Mouse (Mus musculus): ENCODE measurements around the gene Lgals1. TPM values are rescaled to one million over a fixed set of nuclear protein-coding genes. Genes with fewer than 3 reads are reported as not detected.

Lgals1 gene
- total and polyA plus RNA-seq, 3 experiments: 637 to 805 (median 735) TPM

GRCm38 (mm10) chr15:78930801-78931426 is 4.4 kb downstream of the Lgals1 start:
- peaks cover 11% of the 10 kb centered on the region; the same call in 1 of the 2 replicates for H3K79me2 ChIP-seq (replicated peaks; ENCODE audit: control insufficient read depth, extremely low read depth, insufficient read depth, poor library complexity, severe bottlenecking)
- dilution Hi-C loops (cut with MboI; ENCODE audit: extremely low pct_ligation_motif_present, extremely low pct_unique_long_range_greater_than_20kb, low sequenced_read_pairs): no loop called here
- H3K9me3 ChIP-seq (replicated peaks; ENCODE audit: low read length): no peaks in the 10 kb centered on the region
- H3K36me3 ChIP-seq (replicated peaks in 1 of 2; ENCODE audit: control insufficient read depth in 1 of 2, insufficient read depth in 1 of 2, low read length in 1 of 2): peaks cover 12 to 25% of the 10 kb centered on the region in 2 experiments
- H3K27me3 ChIP-seq (replicated peaks): no peaks in the 10 kb centered on the region
- TF ChIP-seq MAX (IDR thresholded peaks at IDR 0.05; ENCODE audit: low read length) (no peak), USF2 (conservative IDR thresholded peaks at IDR 0.05; ENCODE audit: low read depth, low read length) (no peak), ELF1 (IDR thresholded peaks at IDR 0.05; ENCODE audit: low read depth, low read length) (no peak; the same call in 1 of the 2 replicates), MYC (IDR thresholded peaks at IDR 0.05; ENCODE audit: low read depth, low read length) (no peak), ETS1 (conservative IDR thresholded peaks at IDR 0.05; ENCODE audit: low read depth, low read length) (no peak), JUN (IDR thresholded peaks at IDR 0.05; ENCODE audit: insufficient read depth, low read depth, low read length) (no peak), ZMIZ1 (IDR thresholded peaks at IDR 0.05; ENCODE audit: low read depth, low read length) (0 out of 2 replicates have a peak, but pooled peaks have one; percentile 7), POLR2AphosphoS2 (IDR thresholded peaks at IDR 0.05; ENCODE audit: low read depth, low read length) (peak; percentile 64; the same call in 1 of the 2 replicates), SIN3A (IDR thresholded peaks at IDR 0.05; ENCODE audit: low read length) (no peak), JUND (conservative IDR thresholded peaks at IDR 0.05; ENCODE audit: low read depth, low read length) (no peak), MAZ (IDR thresholded peaks at IDR 0.05; ENCODE audit: low read depth, low read length) (no peak), KAT2A (IDR thresholded peaks at IDR 0.05; ENCODE audit: insufficient replicate concordance, low read length) (no peak)
- no peak for DNase-seq (ENCODE audit: extremely low read depth)
- H3K4me2 ChIP-seq (ENCODE audit: insufficient read depth, low read depth, poor library complexity, severe bottlenecking): no peak overlapping the region
- no peak overlapping the region for H3K9ac ChIP-seq (ENCODE audit: insufficient read depth, low read depth)
- H3K27ac ChIP-seq (ENCODE audit: insufficient read depth, low read depth): peak overlapping the region; percentile 18; the same call in 1 of the 2 replicates
- in situ Hi-C loops (cut with MboI; ENCODE audit: low pct_ligation_motif_present, low pct_unique_long_range_greater_than_20kb, low sequenced_read_pairs): no loop called here
- peaks cover 4 to 37% of the 10 kb centered on the region in 2 experiments for H3K4me1 ChIP-seq (ENCODE audit: control insufficient read depth in 1 of 2, insufficient read depth in 2 of 2)
- H3K4me3 ChIP-seq (replicated peaks in 1 of 3; ENCODE audit: low read depth in 2 of 3, low read length in 2 of 3, poor library complexity in 1 of 3): no peak overlapping the region

GRCm38 (mm10) chr15:78931577-78931976 is 5.1 kb downstream of the Lgals1 start:
- H3K27ac ChIP-seq (ENCODE audit: insufficient read depth, low read depth): no peak overlapping the region
- H3K9me3 ChIP-seq (replicated peaks; ENCODE audit: low read length): no peaks in the 10 kb centered on the region
- no peak overlapping the region for H3K4me2 ChIP-seq (ENCODE audit: insufficient read depth, low read depth, poor library complexity, severe bottlenecking)
- peaks cover 8 to 40% of the 10 kb centered on the region in 2 experiments for H3K4me1 ChIP-seq (ENCODE audit: control insufficient read depth in 1 of 2, insufficient read depth in 2 of 2)
- H3K4me3 ChIP-seq (replicated peaks in 1 of 3; ENCODE audit: low read depth in 2 of 3, low read length in 2 of 3, poor library complexity in 1 of 3): no peak overlapping the region
- H3K9ac ChIP-seq (ENCODE audit: insufficient read depth, low read depth): no peak overlapping the region
- H3K36me3 ChIP-seq (replicated peaks in 1 of 2; ENCODE audit: control insufficient read depth in 1 of 2, insufficient read depth in 1 of 2, low read length in 1 of 2): peaks cover 14 to 31% of the 10 kb centered on the region in 2 experiments
- H3K79me2 ChIP-seq (replicated peaks; ENCODE audit: control insufficient read depth, extremely low read depth, insufficient read depth, poor library complexity, severe bottlenecking): peaks cover 16% of the 10 kb centered on the region; the same call in 1 of the 2 replicates
- dilution Hi-C loops (cut with MboI; ENCODE audit: extremely low pct_ligation_motif_present, extremely low pct_unique_long_range_greater_than_20kb, low sequenced_read_pairs) (no loop called here), in situ Hi-C loops (cut with MboI; ENCODE audit: low pct_ligation_motif_present, low pct_unique_long_range_greater_than_20kb, low sequenced_read_pairs) (no loop called here)
- peak; percentile 90 for DNase-seq (ENCODE audit: extremely low read depth)
- H3K27me3 ChIP-seq (replicated peaks): no peaks in the 10 kb centered on the region
- TF ChIP-seq NELFE (IDR thresholded peaks at IDR 0.05; ENCODE audit: low read depth, low read length): no peak
- no peak; the same call in 1 of the 2 replicates for TF ChIP-seq SIN3A (IDR thresholded peaks at IDR 0.05; ENCODE audit: low read length)
- no peak for TF ChIP-seq RCOR1 (conservative IDR thresholded peaks at IDR 0.05; ENCODE audit: low read depth, low read length)
- TF ChIP-seq POLR2AphosphoS2 (IDR thresholded peaks at IDR 0.05; ENCODE audit: low read depth, low read length): no peak
- peak; percentile 73 for TF ChIP-seq RAD21 (IDR thresholded peaks at IDR 0.05; ENCODE audit: low read depth, low read length)
- peak; percentile 10; the same call in 1 of the 2 replicates for TF ChIP-seq BHLHE40 (IDR thresholded peaks at IDR 0.05; ENCODE audit: low read depth, low read length)
- TF ChIP-seq ETS1 (conservative IDR thresholded peaks at IDR 0.05; ENCODE audit: low read depth, low read length): no peak
- no peak for TF ChIP-seq MAX (IDR thresholded peaks at IDR 0.05; ENCODE audit: low read length)
- no peak for TF ChIP-seq MEF2A (IDR thresholded peaks at IDR 0.05; ENCODE audit: borderline replicate concordance, low read depth, low read length)
- 0 out of 2 replicates have a peak, but pooled peaks have one; percentile 12 for TF ChIP-seq ZMIZ1 (IDR thresholded peaks at IDR 0.05; ENCODE audit: low read depth, low read length)
- peak; percentile 41 for TF ChIP-seq ELF1 (IDR thresholded peaks at IDR 0.05; ENCODE audit: low read depth, low read length)
- TF ChIP-seq JUND (conservative IDR thresholded peaks at IDR 0.05; ENCODE audit: low read depth, low read length): peak; percentile 54
- TF ChIP-seq JUN (IDR thresholded peaks at IDR 0.05; ENCODE audit: insufficient read depth, low read depth, low read length): no peak
- peak; percentile 70 to 94 for TF ChIP-seq CTCF (conservative IDR thresholded peaks at IDR 0.05 in 1 of 2, IDR thresholded peaks at IDR 0.05 in 1 of 2; ENCODE audit: low read depth in 2 of 2, low read length in 2 of 2)
- no peak for TF ChIP-seq ZNF384 (IDR thresholded peaks at IDR 0.05; ENCODE audit: low read depth, low read length)
- TF ChIP-seq POLR2A (IDR thresholded peaks at IDR 0.05; ENCODE audit: low read depth, low read length): no peak
- 0 out of 2 replicates have a peak, but pooled peaks have one; percentile 16 for TF ChIP-seq KAT2A (IDR thresholded peaks at IDR 0.05; ENCODE audit: insufficient replicate concordance, low read length)
- TF ChIP-seq IRF4 (IDR thresholded peaks at IDR 0.05; ENCODE audit: low read depth, low read length): no peak
- no peak for TF ChIP-seq CHD2 (IDR thresholded peaks at IDR 0.05; ENCODE audit: low read length)
- TF ChIP-seq MXI1 (IDR thresholded peaks at IDR 0.05; ENCODE audit: low read depth, low read length): no peak
- no peak for TF ChIP-seq E2F4 (IDR thresholded peaks at IDR 0.05; ENCODE audit: insufficient replicate concordance, low read depth, low read length)
- no peak for TF ChIP-seq USF2 (conservative IDR thresholded peaks at IDR 0.05; ENCODE audit: low read depth, low read length)
- peak; percentile 56; the same call in 1 of the 2 replicates for TF ChIP-seq MAZ (IDR thresholded peaks at IDR 0.05; ENCODE audit: low read depth, low read length)
- TF ChIP-seq EP300 (IDR thresholded peaks at IDR 0.05; ENCODE audit: low read length): 0 out of 2 replicates have a peak, but pooled peaks have one; percentile 10
- TF ChIP-seq NRF1 (IDR thresholded peaks at IDR 0.05; ENCODE audit: low read depth, low read length): no peak
- no peak for TF ChIP-seq ZKSCAN1 (IDR thresholded peaks at IDR 0.05; ENCODE audit: borderline replicate concordance, low read depth, low read length)
- TF ChIP-seq TBP (conservative IDR thresholded peaks at IDR 0.05; ENCODE audit: low read depth, low read length): no peak
- TF ChIP-seq MAFK (IDR thresholded peaks at IDR 0.05; ENCODE audit: insufficient replicate concordance, low read length): no peak

Measured in CH12.LX (cell line).